Mouse (Mus musculus): Measurements from ENCODE around the gene Hey2. TPM values are rescaled to one million over a fixed set of nuclear protein-coding genes. Genes with fewer than 3 reads are reported as not detected.

Gene Hey2
- total and polyA plus RNA-seq, 2 experiments: 0.18 to 0.38 TPM

DNA sequence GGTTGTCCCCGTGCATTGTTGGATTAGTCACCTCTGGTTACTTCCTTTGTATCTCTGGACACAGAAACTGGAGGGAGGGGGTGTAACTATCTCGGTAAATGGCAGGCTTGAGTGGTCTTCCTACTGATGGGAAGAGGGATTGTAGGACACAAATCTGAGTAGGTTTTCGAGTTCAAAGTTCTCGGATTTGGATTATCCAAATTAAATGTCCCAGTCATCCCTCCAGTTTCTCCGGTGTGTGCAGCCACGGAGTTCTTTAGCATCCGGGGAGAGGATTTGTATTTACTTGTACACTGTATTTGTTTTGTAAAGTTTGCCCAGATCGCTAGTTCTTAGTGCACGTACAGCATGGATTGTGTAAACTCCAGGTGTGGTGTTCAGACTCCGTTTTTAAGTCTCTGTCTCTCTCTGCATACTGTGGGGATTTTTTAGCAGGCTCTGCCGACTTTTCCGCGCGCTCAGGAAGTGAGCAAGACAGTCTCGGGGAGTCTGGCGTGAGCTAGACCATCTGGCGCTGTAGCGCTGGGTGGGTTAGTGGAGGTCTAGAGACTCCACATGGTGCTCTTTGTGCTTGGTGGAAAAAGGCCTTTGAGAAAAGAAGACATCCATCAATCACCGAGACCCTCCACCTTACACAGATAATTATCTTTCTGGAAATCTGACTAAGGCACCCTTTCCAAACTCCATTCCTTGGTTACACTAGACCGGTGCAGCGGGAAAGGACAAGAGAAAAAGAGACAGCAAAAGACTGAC is 1.0 kb upstream of the Hey2 start:
- Histone ChIP-seq H3K4me3 (ENCODE audit: insufficient read depth, low read depth, low read length) (peak overlapping the region; percentile 55; the same call in 1 of the 2 replicates), H3K27ac (replicated peaks; ENCODE audit: insufficient read depth, low read depth, low read length) (no peak overlapping the region), H3K79me2 (ENCODE audit: control insufficient read depth, insufficient read depth, low read length) (no peaks in the 10 kb centered on the region), H3K36me3 (ENCODE audit: control insufficient read depth, insufficient read depth, low read length) (no peaks in the 10 kb centered on the region), H3K27me3 (ENCODE audit: control insufficient read depth, insufficient read depth, low read length) (peaks cover 24% of the 10 kb centered on the region), H3K9ac (ENCODE audit: low read depth, low read length) (no peak overlapping the region), H3K4me1 (ENCODE audit: control insufficient read depth, insufficient read depth, low read length) (peaks cover 10% of the 10 kb centered on the region)
- 4% methylated on average over 21 of the region's 21 CpGs for WGBS
- no peak for TF ChIP-seq CTCF (IDR thresholded peaks at IDR 0.05; ENCODE audit: low read depth, low read length)
- TF ChIP-seq POLR2A (IDR thresholded peaks at IDR 0.05; ENCODE audit: extremely low read depth, insufficient read depth, low read length): no peak
- no peak for DNase-seq (ENCODE audit: extremely low read depth, low read depth, low spot score)

DNA sequence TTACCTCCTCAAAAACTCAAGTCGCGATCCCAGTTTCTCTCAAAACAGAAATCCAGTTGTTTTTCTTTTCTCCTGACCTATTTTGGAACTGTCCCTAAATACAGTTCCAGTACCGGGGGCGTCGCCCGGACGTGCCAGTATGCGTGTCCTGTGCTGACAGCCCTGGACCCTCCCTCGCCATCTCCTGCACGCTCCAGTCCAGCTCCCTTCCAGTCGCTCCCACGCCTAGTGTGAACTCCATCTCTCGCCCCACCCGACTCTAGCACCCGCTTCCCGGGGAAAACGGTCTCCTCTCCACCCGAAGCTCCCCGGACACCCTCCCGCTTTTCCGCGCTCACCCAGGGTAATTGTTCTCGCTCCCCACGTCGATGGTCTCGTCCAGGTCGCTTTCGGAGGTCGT is 373 bp downstream of the Hey2 start:
- Histone ChIP-seq H3K79me2 (ENCODE audit: control insufficient read depth, insufficient read depth, low read length) (no peaks in the 10 kb centered on the region), H3K4me1 (ENCODE audit: control insufficient read depth, insufficient read depth, low read length) (peaks cover 10% of the 10 kb centered on the region), H3K27ac (replicated peaks; ENCODE audit: insufficient read depth, low read depth, low read length) (no peak overlapping the region), H3K4me3 (ENCODE audit: insufficient read depth, low read depth, low read length) (peak overlapping the region; percentile 61), H3K9ac (ENCODE audit: low read depth, low read length) (peak overlapping the region; percentile 25), H3K36me3 (ENCODE audit: control insufficient read depth, insufficient read depth, low read length) (no peaks in the 10 kb centered on the region), H3K27me3 (ENCODE audit: control insufficient read depth, insufficient read depth, low read length) (peaks cover 24% of the 10 kb centered on the region)
- TF ChIP-seq CTCF (IDR thresholded peaks at IDR 0.05; ENCODE audit: low read depth, low read length) (no peak), POLR2A (IDR thresholded peaks at IDR 0.05; ENCODE audit: extremely low read depth, insufficient read depth, low read length) (no peak)
- DNase-seq (ENCODE audit: extremely low read depth, low read depth, low spot score): no peak
- WGBS: 3% methylated on average over 29 of the region's 29 CpGs

DNA sequence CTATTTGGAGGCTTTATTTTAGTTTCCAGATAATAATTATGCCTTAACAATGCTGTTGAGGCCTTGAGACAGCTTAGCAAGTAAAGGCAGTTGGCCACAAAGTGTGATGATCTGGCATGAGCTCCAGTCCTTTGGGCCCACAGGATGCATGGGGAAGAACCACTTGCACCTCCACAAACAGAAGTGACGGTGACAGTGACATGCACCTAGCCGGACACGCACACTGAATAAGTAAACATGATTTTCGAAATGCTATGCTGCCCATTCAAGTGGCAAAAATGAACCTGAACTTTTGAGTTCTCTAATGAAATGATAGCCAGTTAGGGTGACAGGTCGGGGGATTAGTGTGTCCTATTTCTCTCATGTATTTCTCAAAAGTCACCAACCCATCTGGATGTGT is 1.8 kb downstream of the Hey2 start:
- TF ChIP-seq CTCF (IDR thresholded peaks at IDR 0.05; ENCODE audit: low read depth, low read length): no peak
- TF ChIP-seq POLR2A (IDR thresholded peaks at IDR 0.05; ENCODE audit: extremely low read depth, insufficient read depth, low read length): no peak
- H3K79me2 ChIP-seq (ENCODE audit: control insufficient read depth, insufficient read depth, low read length): no peaks in the 10 kb centered on the region
- WGBS: 79% methylated on average over 5 of the region's 5 CpGs
- H3K4me3 ChIP-seq (ENCODE audit: insufficient read depth, low read depth, low read length): no peak overlapping the region
- no peak overlapping the region for H3K27ac ChIP-seq (replicated peaks; ENCODE audit: insufficient read depth, low read depth, low read length)
- H3K9ac ChIP-seq (ENCODE audit: low read depth, low read length): no peak overlapping the region
- DNase-seq (ENCODE audit: extremely low read depth, low read depth, low spot score): no peak
- peaks cover 10% of the 10 kb centered on the region for H3K4me1 ChIP-seq (ENCODE audit: control insufficient read depth, insufficient read depth, low read length)
- H3K36me3 ChIP-seq (ENCODE audit: control insufficient read depth, insufficient read depth, low read length): no peaks in the 10 kb centered on the region
- H3K27me3 ChIP-seq (ENCODE audit: control insufficient read depth, insufficient read depth, low read length): peaks cover 21% of the 10 kb centered on the region

DNA sequence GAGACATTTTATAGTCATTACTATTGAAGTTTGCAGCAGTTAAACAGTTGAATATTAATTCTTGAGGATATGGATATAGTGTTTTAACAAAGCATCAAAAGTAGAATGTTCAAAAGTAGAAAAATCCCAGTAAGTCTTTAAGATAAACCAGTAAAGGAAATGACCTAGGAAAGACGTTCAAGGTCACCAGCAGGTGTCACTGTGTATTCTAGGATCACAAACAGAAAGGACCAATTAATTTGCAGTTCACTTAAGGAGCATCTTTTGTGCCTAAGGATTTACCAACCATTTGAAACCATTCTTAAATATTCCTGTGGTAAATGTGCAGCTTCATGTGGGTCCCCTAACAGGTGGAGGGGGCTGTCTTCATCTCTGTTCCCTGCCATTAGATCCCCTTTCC is 4.4 kb downstream of the Hey2 start:
- peaks cover 6% of the 10 kb centered on the region for H3K4me1 ChIP-seq (ENCODE audit: control insufficient read depth, insufficient read depth, low read length)
- no peaks in the 10 kb centered on the region for H3K36me3 ChIP-seq (ENCODE audit: control insufficient read depth, insufficient read depth, low read length)
- no peaks in the 10 kb centered on the region for H3K79me2 ChIP-seq (ENCODE audit: control insufficient read depth, insufficient read depth, low read length)
- WGBS: 2% methylated on average over 1 of the region's 1 CpGs
- no peak overlapping the region for H3K4me3 ChIP-seq (ENCODE audit: insufficient read depth, low read depth, low read length)
- TF ChIP-seq POLR2A (IDR thresholded peaks at IDR 0.05; ENCODE audit: extremely low read depth, insufficient read depth, low read length): no peak
- no peak for TF ChIP-seq CTCF (IDR thresholded peaks at IDR 0.05; ENCODE audit: low read depth, low read length)
- peak; percentile 31 for DNase-seq (ENCODE audit: extremely low read depth, low read depth, low spot score)
- H3K9ac ChIP-seq (ENCODE audit: low read depth, low read length): no peak overlapping the region
- peaks cover 11% of the 10 kb centered on the region for H3K27me3 ChIP-seq (ENCODE audit: control insufficient read depth, insufficient read depth, low read length)
- no peak overlapping the region for H3K27ac ChIP-seq (replicated peaks; ENCODE audit: insufficient read depth, low read depth, low read length)

DNA sequence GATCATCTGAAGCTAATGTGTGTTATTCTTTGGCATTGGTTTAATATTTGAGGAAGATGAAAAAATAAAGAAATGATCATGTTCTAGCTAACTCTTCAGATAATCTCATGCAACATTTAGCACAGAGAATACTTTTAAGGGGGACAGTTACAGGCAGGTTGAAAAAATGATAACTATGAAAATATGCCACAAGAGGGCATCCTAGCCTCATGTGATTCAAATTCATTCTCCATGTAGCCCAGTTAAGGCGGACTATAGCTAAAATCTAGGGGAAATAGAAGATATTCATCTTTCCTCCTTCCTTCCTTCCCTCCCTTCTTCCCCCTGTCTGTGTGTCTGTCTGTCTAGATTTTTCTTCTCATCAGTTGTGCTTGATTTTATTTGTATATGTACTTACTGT is 17.6 kb downstream of the Hey2 start:
- no peak overlapping the region for H3K27ac ChIP-seq (replicated peaks; ENCODE audit: insufficient read depth, low read depth, low read length)
- 11% methylated on average over 1 of the region's 1 CpGs for WGBS
- no peaks in the 10 kb centered on the region for H3K36me3 ChIP-seq (ENCODE audit: control insufficient read depth, insufficient read depth, low read length)
- no peaks in the 10 kb centered on the region for H3K4me1 ChIP-seq (ENCODE audit: control insufficient read depth, insufficient read depth, low read length)
- TF ChIP-seq CTCF (IDR thresholded peaks at IDR 0.05; ENCODE audit: low read depth, low read length): peak; percentile 42; the same call in 1 of the 2 replicates
- TF ChIP-seq POLR2A (IDR thresholded peaks at IDR 0.05; ENCODE audit: extremely low read depth, insufficient read depth, low read length): no peak
- H3K27me3 ChIP-seq (ENCODE audit: control insufficient read depth, insufficient read depth, low read length): no peaks in the 10 kb centered on the region
- H3K9ac ChIP-seq (ENCODE audit: low read depth, low read length): no peak overlapping the region
- H3K4me3 ChIP-seq (ENCODE audit: insufficient read depth, low read depth, low read length): no peak overlapping the region
- DNase-seq (ENCODE audit: extremely low read depth, low read depth, low spot score): no peak
- no peaks in the 10 kb centered on the region for H3K79me2 ChIP-seq (ENCODE audit: control insufficient read depth, insufficient read depth, low read length)

DNA sequence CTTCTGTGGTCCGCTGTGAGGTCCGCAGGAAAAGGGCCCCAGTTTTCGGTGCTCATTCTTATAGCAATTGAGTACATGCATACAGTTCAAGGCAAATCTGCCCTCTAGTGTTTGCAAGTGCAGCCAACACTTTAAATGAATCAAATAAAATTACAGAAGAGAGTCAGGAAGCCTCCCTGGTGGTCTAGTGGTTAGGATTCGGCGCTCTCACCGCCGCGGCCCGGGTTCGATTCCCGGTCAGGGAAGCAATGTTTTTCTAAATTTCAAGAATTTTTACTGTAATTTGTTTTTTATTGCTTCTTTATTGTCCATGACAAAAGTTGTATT is 31.7 kb downstream of the Hey2 start:
- 3% methylated on average over 11 of the region's 11 CpGs for WGBS
- no peaks in the 10 kb centered on the region for H3K36me3 ChIP-seq (ENCODE audit: control insufficient read depth, insufficient read depth, low read length)
- H3K4me3 ChIP-seq (ENCODE audit: insufficient read depth, low read depth, low read length): peak overlapping the region; percentile 39
- peak; percentile 52 for TF ChIP-seq CTCF (IDR thresholded peaks at IDR 0.05; ENCODE audit: low read depth, low read length)
- TF ChIP-seq POLR2A (IDR thresholded peaks at IDR 0.05; ENCODE audit: extremely low read depth, insufficient read depth, low read length): no peak
- no peaks in the 10 kb centered on the region for H3K27me3 ChIP-seq (ENCODE audit: control insufficient read depth, insufficient read depth, low read length)
- H3K27ac ChIP-seq (replicated peaks; ENCODE audit: insufficient read depth, low read depth, low read length): no peak overlapping the region
- H3K9ac ChIP-seq (ENCODE audit: low read depth, low read length): 0 out of 2 replicates have a peak overlapping the region, but pooled peaks have one; percentile 4
- no peaks in the 10 kb centered on the region for H3K4me1 ChIP-seq (ENCODE audit: control insufficient read depth, insufficient read depth, low read length)
- H3K79me2 ChIP-seq (ENCODE audit: control insufficient read depth, insufficient read depth, low read length): no peaks in the 10 kb centered on the region
- peak; percentile 74 for DNase-seq (ENCODE audit: extremely low read depth, low read depth, low spot score)

Measured in liver, adult 2 months (tissue).